Mouse (Mus musculus) CH12.LX (cell line): ENCODE results near the gene Pgd. TPM values are rescaled to one million over a fixed set of nuclear protein-coding genes. Genes with fewer than 3 reads are reported as not detected.

Experiments used
- DNase-seq: peaks from one replicate; pipeline ENCODE4 v3.0.0-alpha.2; 2013; ENCODE audit errors: extremely low read depth
- H3K27ac ChIP-seq: 2 replicates; pipeline ENCODE4 v1.5.1; 2012; ENCODE audit warnings: low read depth, mild to moderate bottlenecking, control low read depth, moderate library complexity; ENCODE audit not compliant: insufficient read depth
- H3K27me3 ChIP-seq: replicated peaks from 2 replicates; pipeline ENCODE3; 2012; ENCODE audit warnings: inconsistent platforms
- H3K36me3 ChIP-seq, 2 experiments: replicated peaks in 1 of 2; 2 replicates each; pipeline versions ENCODE3 to v1.6.1; 2012; ENCODE audit warnings: inconsistent platforms in 1 of 2, low read length in 1 of 2, mild to moderate bottlenecking in 1 of 2, mixed read lengths in 1 of 2, moderate library complexity in 1 of 2; ENCODE audit not compliant: control insufficient read depth in 1 of 2, insufficient read depth in 1 of 2
- H3K4me1 ChIP-seq, 2 experiments: 2 replicates each; pipeline ENCODE4 v1.6.1; 2012; ENCODE audit warnings: inconsistent platforms in 1 of 2, moderate library complexity in 1 of 2; ENCODE audit not compliant: insufficient read depth in 2 of 2, control insufficient read depth in 1 of 2
- H3K4me2 ChIP-seq: 2 replicates; pipeline ENCODE4 v1.6.1; 2012; ENCODE audit warnings: low read depth, mild to moderate bottlenecking, control low read depth; ENCODE audit not compliant: poor library complexity, insufficient read depth, severe bottlenecking
- H3K4me3 ChIP-seq, 3 experiments: fragments of 150-350 bp in 1 of 3; sonication (generic) in 1 of 3; replicated peaks in 1 of 3; 2 replicates each; pipeline versions ENCODE3 to v1.5.1; 2011 to 2012; ENCODE audit warnings: low read depth in 2 of 3, low read length in 2 of 3, mild to moderate bottlenecking in 2 of 3, moderate library complexity in 2 of 3, control low read depth in 1 of 3, improper control_type of control experiment in 1 of 3, inconsistent platforms in 1 of 3, mixed read lengths in 1 of 3; ENCODE audit not compliant: poor library complexity in 1 of 3
- H3K79me2 ChIP-seq: replicated peaks from 2 replicates; pipeline ENCODE4 v1.6.1; 2012; ENCODE audit warnings: mild to moderate bottlenecking, moderate library complexity; ENCODE audit not compliant: control insufficient read depth, poor library complexity, insufficient read depth, severe bottlenecking; ENCODE audit errors: extremely low read depth
- H3K9ac ChIP-seq: 2 replicates; pipeline ENCODE4 v1.6.1; 2012; ENCODE audit warnings: low read depth, mild to moderate bottlenecking, control low read depth, moderate library complexity; ENCODE audit not compliant: insufficient read depth
- H3K9me3 ChIP-seq: replicated peaks from 2 replicates; pipeline ENCODE3; 2012; ENCODE audit warnings: low read length, inconsistent platforms, mixed read lengths
- BHLHE40 ChIP-seq: IDR thresholded peaks from 2 replicates; pipeline ENCODE4 v1.6.1; 2011; ENCODE audit warnings: mild to moderate bottlenecking, low read depth, low read length, improper control_type of control experiment
- CHD1 ChIP-seq: IDR thresholded peaks from 2 replicates; pipeline ENCODE4 v1.6.1; 2012; ENCODE audit warnings: low read depth, low read length, improper control_type of control experiment, inconsistent platforms
- CTCF ChIP-seq, 2 experiments: IDR thresholded peaks in 1 of 2; conservative IDR thresholded peaks in 1 of 2; 2 replicates each; pipeline ENCODE4 v1.5.1; 2011 to 2012; ENCODE audit warnings: low read depth in 2 of 2, low read length in 2 of 2, improper control_type of control experiment in 1 of 2, inconsistent platforms in 1 of 2, mild to moderate bottlenecking in 1 of 2, moderate library complexity in 1 of 2
- ELF1 ChIP-seq: IDR thresholded peaks from 2 replicates; pipeline ENCODE4 v1.6.1; 2014; ENCODE audit warnings: low read depth, mild to moderate bottlenecking, inconsistent platforms, low read length, improper control_type of control experiment
- EP300 ChIP-seq: IDR thresholded peaks from 2 replicates; pipeline ENCODE4 v1.6.1; 2011; ENCODE audit warnings: low read length, improper control_type of control experiment
- ETS1 ChIP-seq: conservative IDR thresholded peaks from 2 replicates; pipeline ENCODE4 v1.6.1; 2012; ENCODE audit warnings: low read depth, mild to moderate bottlenecking, inconsistent platforms, low read length, improper control_type of control experiment, moderate library complexity
- GABPA ChIP-seq: IDR thresholded peaks from 2 replicates; pipeline ENCODE4 v1.6.1; 2012; ENCODE audit warnings: low read depth, low read length, improper control_type of control experiment, inconsistent platforms; ENCODE audit not compliant: insufficient replicate concordance
- HCFC1 ChIP-seq: IDR thresholded peaks from 2 replicates; pipeline ENCODE4 v1.6.1; 2012; ENCODE audit warnings: low read depth, mild to moderate bottlenecking, inconsistent platforms, low read length, improper control_type of control experiment
- JUND ChIP-seq: conservative IDR thresholded peaks from 2 replicates; pipeline ENCODE4 v1.6.1; 2011; ENCODE audit warnings: low read depth, low read length, improper control_type of control experiment
- MAX ChIP-seq: IDR thresholded peaks from 2 replicates; pipeline ENCODE4 v1.6.1; 2011; ENCODE audit warnings: low read length, improper control_type of control experiment
- MAZ ChIP-seq: IDR thresholded peaks from 2 replicates; pipeline ENCODE4 v1.6.1; 2012; ENCODE audit warnings: low read depth, mild to moderate bottlenecking, inconsistent platforms, low read length, improper control_type of control experiment, moderate library complexity
- MEF2A ChIP-seq: IDR thresholded peaks from 2 replicates; pipeline ENCODE4 v1.6.1; 2014; ENCODE audit warnings: low read depth, mild to moderate bottlenecking, inconsistent platforms, low read length, improper control_type of control experiment, borderline replicate concordance
- MXI1 ChIP-seq: IDR thresholded peaks from 2 replicates; pipeline ENCODE4 v1.6.1; 2011; ENCODE audit warnings: mild to moderate bottlenecking, low read depth, low read length, improper control_type of control experiment
- MYC ChIP-seq: IDR thresholded peaks from 2 replicates; pipeline ENCODE4 v1.6.1; 2011; ENCODE audit warnings: low read depth, mild to moderate bottlenecking, improper control_type of control experiment, low read length
- RAD21 ChIP-seq: IDR thresholded peaks from 2 replicates; pipeline ENCODE4 v1.6.1; 2011; ENCODE audit warnings: low read depth, mild to moderate bottlenecking, low read length, improper control_type of control experiment, moderate library complexity
- RCOR1 ChIP-seq: conservative IDR thresholded peaks from 2 replicates; pipeline ENCODE4 v1.6.1; 2012; ENCODE audit warnings: low read depth, mild to moderate bottlenecking, inconsistent platforms, low read length, improper control_type of control experiment
- TBP ChIP-seq: conservative IDR thresholded peaks from 2 replicates; pipeline ENCODE4 v1.6.1; 2011; ENCODE audit warnings: low read depth, low read length, improper control_type of control experiment
- TCF12 ChIP-seq: IDR thresholded peaks from 2 replicates; pipeline ENCODE4 v1.6.1; 2014; ENCODE audit warnings: low read depth, mild to moderate bottlenecking, inconsistent platforms, low read length, improper control_type of control experiment
- USF2 ChIP-seq: conservative IDR thresholded peaks from 2 replicates; pipeline ENCODE4 v1.6.1; 2011; ENCODE audit warnings: low read depth, low read length, improper control_type of control experiment
- ZKSCAN1 ChIP-seq: IDR thresholded peaks from 2 replicates; pipeline ENCODE4 v1.6.1; 2012; ENCODE audit warnings: low read depth, inconsistent platforms, low read length, improper control_type of control experiment, borderline replicate concordance
- ZMIZ1 ChIP-seq: IDR thresholded peaks from 2 replicates; pipeline ENCODE4 v1.6.1; 2012; ENCODE audit warnings: low read depth, mild to moderate bottlenecking, inconsistent platforms, low read length, improper control_type of control experiment
- ZNF384 ChIP-seq: IDR thresholded peaks from 2 replicates; pipeline ENCODE4 v1.6.1; 2012; ENCODE audit warnings: low read depth, low read length, improper control_type of control experiment, inconsistent platforms
- dilution Hi-C: fragments of 300-500 bp; cut with MboI; formaldehyde crosslinking; loops from 2 replicates; pipeline ENCODE4 v1.14.3; 2020; ENCODE audit warnings: low sequenced_read_pairs; ENCODE audit not compliant: extremely low pct_unique_long_range_greater_than_20kb, extremely low pct_ligation_motif_present
- in situ Hi-C: fragments of 300-500 bp; cut with MboI; formaldehyde crosslinking; loops from 3 replicates; pipeline ENCODE4 v1.14.3; 2019; ENCODE audit warnings: low sequenced_read_pairs, low pct_ligation_motif_present, low pct_unique_long_range_greater_than_20kb, mixed read lengths
- polyA plus RNA-seq: library from polyadenylated mRNA; unstranded; fragments of >175 nt; gene quantifications from 2 replicates; pipeline ENCODE4 v1.2.1, GENCODE M21; 2012; ENCODE audit warnings: low read depth; ENCODE audit not compliant: insufficient read length
- total RNA-seq, 2 experiments: library from RNA; depleted of rRNA; stranded (reverse); fragments of 300-350 nt in 1 of 2; fragments of >200 nt in 1 of 2; gene quantifications; 2 replicates each; pipeline ENCODE4 v1.2.3; 2012 to 2014

Gene Pgd
- total and polyA plus RNA-seq, 3 experiments, result 50.1 to 251 (median 51.6) TPM

GRCm38 (mm10) chr4:149131021-149131752 is 35.4 kb downstream of the Pgd start (continued):
- TF ChIP-seq MAZ (0 out of 2 replicates have a peak, but pooled peaks have one; percentile 64), USF2 (no peak), JUND (no peak), ZMIZ1 (no peak), MAX (peak; percentile 25; the same call in 1 of the 2 replicates)

GRCm38 (mm10) chr4:149128467-149128866 is 38.1 kb downstream of the Pgd start:
- dilution Hi-C loops (no loop called here), in situ Hi-C loops (no loop called here)
- H3K27ac ChIP-seq, result no peak overlapping the region
- no peak for DNase-seq
- no peaks in the 10 kb centered on the region for H3K79me2 ChIP-seq
- no peak overlapping the region for H3K4me2 ChIP-seq
- no peak overlapping the region for H3K9ac ChIP-seq
- no peaks in the 10 kb centered on the region for H3K27me3 ChIP-seq
- H3K4me1 ChIP-seq, result peaks cover 9 to 46% of the 10 kb centered on the region in 2 experiments; a peak in 3 of 4 replicates
- H3K4me3 ChIP-seq, result no peak overlapping the region
- TF ChIP-seq CTCF (conservative IDR thresholded peaks at IDR 0.05 in 1 of 2, IDR thresholded peaks at IDR 0.05 in 1 of 2; ENCODE audit: low read depth in 2 of 2, low read length in 2 of 2) (no peak), RCOR1 (no peak), HCFC1 (no peak), ZNF384 (no peak), ZMIZ1 (no peak), MXI1 (no peak), CHD1 (no peak), ZKSCAN1 (no peak)
- H3K36me3 ChIP-seq, result peaks cover 19 to 70% of the 10 kb centered on the region in 2 experiments
- no peaks in the 10 kb centered on the region for H3K9me3 ChIP-seq

GRCm38 (mm10) chr4:149126663-149127062 is 39.9 kb downstream of the Pgd start, which contains the start of gene Cort:
Cort (minus strand) TSS chr4:149126763.
- H3K27me3 ChIP-seq, result no peaks in the 10 kb centered on the region

More at GRCm38 (mm10) chr4:149126663-149127062, 39.9 kb downstream of the Pgd start, which contains the start of gene Cort:
- Histone ChIP-seq H3K27ac (no peak within 1 kb of the TSS), H3K9me3 (no peaks in the 10 kb centered on the region), H3K36me3 (peaks cover 20 to 82% of the 10 kb centered on the region in 2 experiments), H3K4me3 (no peak within 1 kb of the TSS), H3K9ac (no peak within 1 kb of the TSS), H3K4me2 (no peak within 1 kb of the TSS), H3K4me1 (peaks cover 0 to 31% of the 10 kb centered on the region in 2 experiments; a peak in 2 of 4 replicates), H3K79me2 (no peaks in the 10 kb centered on the region)
- no peak for DNase-seq
- in situ Hi-C loops (no loop called here), dilution Hi-C loops (no loop called here)
- TF ChIP-seq MEF2A (no peak), RAD21 (no peak), ELF1 (no peak), MYC (no peak), GABPA (no peak), MXI1 (no peak), EP300 (no peak), TCF12 (no peak), ZMIZ1 (no peak), ZKSCAN1 (no peak), TBP (no peak), BHLHE40 (no peak), ETS1 (no peak)
